Mouse (Mus musculus) embryonic facial prominence, embryonic 15.5 days (tissue): Measurements from ENCODE around the gene Vmn1r217. TPM values are rescaled to one million over a fixed set of nuclear protein-coding genes. Genes with fewer than 3 reads are reported as not detected.

Experiments
- polyA plus RNA-seq: library from polyadenylated mRNA; unstranded; fragments of >200 nt; fragmentation: Nextera tagmentation; extraction: Ambion mirVana; gene quantifications from 2 replicates; pipeline ENCODE4 v1.2.1, GENCODE M21; 2015

The Vmn1r217 gene
- polyA plus RNA-seq, 1 experiment from 2014 or later = not detected

Other genes starting within 250 kb of the Vmn1r217 start
- not detected in 2 replicates for gene Vmn1r212, start 234.0 kb downstream of the Vmn1r217 start, polyA plus RNA-seq
- not detected in 2 replicates for gene Vmn1r213, start 110.6 kb downstream of the Vmn1r217 start, polyA plus RNA-seq
- gene Vmn1r214, start 87.8 kb downstream of the Vmn1r217 start, polyA plus RNA-seq = not detected in 2 replicates
- gene Vmn1r215, start 50.2 kb downstream of the Vmn1r217 start, polyA plus RNA-seq = not detected in 2 replicates
- gene Vmn1r218, start 14.9 kb upstream of the Vmn1r217 start, polyA plus RNA-seq = 0.01 and 0.07 TPM in 2 replicates
- not detected in 2 replicates for gene Vmn1r219, start 41.1 kb upstream of the Vmn1r217 start, polyA plus RNA-seq
- gene Vmn1r220, start 69.7 kb upstream of the Vmn1r217 start, polyA plus RNA-seq = 0.18 TPM in 1 of 2 replicates, not detected in the other
- gene Vmn1r221, start 95.9 kb upstream of the Vmn1r217 start, polyA plus RNA-seq = not detected in 2 replicates
- gene Vmn1r222, start 117.7 kb upstream of the Vmn1r217 start, polyA plus RNA-seq = not detected in 2 replicates
- gene Vmn1r223, start 128.9 kb upstream of the Vmn1r217 start, polyA plus RNA-seq = not detected in 2 replicates